Mouse (Mus musculus): Measurements from ENCODE around the gene Vmn2r86. TPM values are rescaled to one million over a fixed set of nuclear protein-coding genes. Genes with fewer than 3 reads are reported as not detected.
"Not testable (repeated sequence)": the region's sequence is repeated elsewhere in the genome, so short reads cannot be mapped to it uniquely, and the experiment has no call there.

The Vmn2r86 gene
- polyA plus RNA-seq (2012; rRNA removed): 0.28 and 0.29 TPM in 2 replicates

- not testable (repeated sequence) for DNase-seq (ENCODE audit: extremely low spot score in 1 of 2, low spot score in 1 of 2)
These were observed at the start of gene Vmn2r86 for GRCm38 (mm10) chr10:130455950-130456349. Gene Vmn2r86 (minus strand): TSS chr10:130456050.

GRCm38 (mm10) chr10:130497296-130497695 lies 41.4 kb upstream of the Vmn2r86 start, which contains the start of gene Vmn2r87:
Gene Vmn2r87 (minus strand): TSS chr10:130497396.
- DNase-seq (ENCODE audit: extremely low spot score in 1 of 2, low spot score in 1 of 2): no peak

- peak in 1 of 2 experiments; percentile 16 for DNase-seq (ENCODE audit: extremely low spot score in 1 of 2, low spot score in 1 of 2)
These were observed 14.5 kb upstream of the Vmn2r86 start for GRCm38 (mm10) chr10:130470311-130470760.

- DNase-seq (ENCODE audit: extremely low spot score in 1 of 2, low spot score in 1 of 2): no peak
These were observed 11.1 kb downstream of the Vmn2r86 start for GRCm38 (mm10) chr10:130444776-130445175.

GRCm38 (mm10) chr10:130434185-130434898 lies 21.5 kb downstream of the Vmn2r86 start:
- not testable (repeated sequence) for DNase-seq (ENCODE audit: extremely low spot score in 1 of 2, low spot score in 1 of 2)

GRCm38 (mm10) chr10:130429603-130430002 lies 26.2 kb downstream of the Vmn2r86 start, which contains the start of gene Vmn2r85:
Gene Vmn2r85 (minus strand): TSS chr10:130429703.
- not testable (repeated sequence) for DNase-seq (ENCODE audit: extremely low spot score in 1 of 2, low spot score in 1 of 2)

- DNase-seq (ENCODE audit: extremely low spot score in 1 of 2, low spot score in 1 of 2): not testable (repeated sequence)
These were observed 33.5 kb downstream of the Vmn2r86 start for GRCm38 (mm10) chr10:130422368-130422767.

- no peak for DNase-seq (ENCODE audit: extremely low spot score in 1 of 2, low spot score in 1 of 2)
These were observed 35.4 kb downstream of the Vmn2r86 start for GRCm38 (mm10) chr10:130420401-130420800.

- DNase-seq (ENCODE audit: extremely low spot score in 1 of 2, low spot score in 1 of 2): not testable (repeated sequence)
These were observed 35.9 kb downstream of the Vmn2r86 start for GRCm38 (mm10) chr10:130419954-130420353.

GRCm38 (mm10) chr10:130416352-130416751 lies 39.5 kb downstream of the Vmn2r86 start:
- DNase-seq (ENCODE audit: extremely low spot score in 1 of 2, low spot score in 1 of 2): not testable (repeated sequence)

- not testable (repeated sequence) for DNase-seq (ENCODE audit: extremely low spot score in 1 of 2, low spot score in 1 of 2)
These were observed 43.6 kb downstream of the Vmn2r86 start for GRCm38 (mm10) chr10:130412167-130412698.

GRCm38 (mm10) chr10:130394232-130394631 lies 61.6 kb downstream of the Vmn2r86 start, which contains the start of gene Vmn2r84:
Gene Vmn2r84 (minus strand): TSS chr10:130394332.
- DNase-seq (ENCODE audit: extremely low spot score in 1 of 2, low spot score in 1 of 2): no peak

Other genes with a start within 250 kb of the Vmn2r86 start
- not detected in 2 replicates for gene Olfr827, start 241.6 kb downstream of the Vmn2r86 start, polyA plus RNA-seq (2012; rRNA removed)
- gene Neurod4, start 175.8 kb downstream of the Vmn2r86 start, polyA plus RNA-seq (2012; rRNA removed): 0.30 and 0.46 TPM in 2 replicates
- gene Tespa1, start 133.2 kb downstream of the Vmn2r86 start, polyA plus RNA-seq (2012; rRNA removed): 0.12 and 0.13 TPM in 2 replicates
- gene Vmn2r84, start 61.7 kb downstream of the Vmn2r86 start, polyA plus RNA-seq (2012; rRNA removed): 0.94 and 1.3 TPM in 2 replicates
- gene Vmn2r85, start 26.3 kb downstream of the Vmn2r86 start, polyA plus RNA-seq (2012; rRNA removed): 0.34 and 0.53 TPM in 2 replicates
- 1.1 and 1.3 TPM in 2 replicates for gene Vmn2r87, start 41.3 kb upstream of the Vmn2r86 start, polyA plus RNA-seq (2012; rRNA removed)

Measured in frontal cortex, adult 2 months (tissue).